In genomic region chr14:113710953-113711352, GRCm38 (mm10) we compare ENCODE assay signal across 30 mouse cellular contexts.
"Had no signal": no experiment of that assay in that cellular context is flagged by ENCODE, and none has a peak within 500 bp of the region (broad histone marks: within the 10 kb centered on the region; RNA-seq: fewer than 3 reads in every experiment).

No protein-coding gene starts in this region.

- ATAC-seq: liver, embryonic 12.5 days; liver, postnatal 0 days; lung, postnatal 0 days; midbrain, embryonic 15.5 days; midbrain, embryonic 16.5 days had no signal

- H3K27me3 ChIP-seq: limb, embryonic 12.5 days; limb, embryonic 13.5 days; limb, embryonic 15.5 days; liver, embryonic 12.5 days; liver, embryonic 13.5 days; liver, embryonic 15.5 days; lung, embryonic 15.5 days; megakaryocyte, embryonic 14.5 days; midbrain, embryonic 12.5 days; midbrain, embryonic 15.5 days; neural tube, embryonic 12.5 days had no signal

- DNase-seq: left cerebral cortex, postnatal 4 days; liver; liver, embryonic 13.5 days; liver, postnatal 0 days; lung, adult 18-20 months; lung, adult 2 months; lung, embryonic 14.5 days; lung, postnatal 10 days; lung, postnatal 14 days; lung, postnatal 36 days; lung, postnatal 4 days; midbrain, embryonic 14.5 days had no signal

- H3K4me1 ChIP-seq: limb, embryonic 10.5 days; limb, embryonic 12.5 days; limb, embryonic 13.5 days; limb, embryonic 15.5 days; liver, embryonic 12.5 days; liver, embryonic 13.5 days; liver, embryonic 15.5 days; lung, embryonic 15.5 days; megakaryocyte, embryonic 14.5 days; midbrain, embryonic 10.5 days; midbrain, embryonic 12.5 days; midbrain, embryonic 15.5 days; neural tube, embryonic 12.5 days had no signal

- H3K4me3 ChIP-seq: limb, embryonic 10.5 days; limb, embryonic 12.5 days; limb, embryonic 13.5 days; limb, embryonic 15.5 days; liver, embryonic 12.5 days; liver, embryonic 13.5 days; liver, embryonic 15.5 days; lung, embryonic 15.5 days; megakaryocyte, embryonic 14.5 days; midbrain, embryonic 10.5 days; midbrain, embryonic 12.5 days; midbrain, embryonic 15.5 days; myocyte; neural tube, embryonic 12.5 days had no signal

- H3K9ac ChIP-seq: limb, embryonic 12.5 days; limb, embryonic 13.5 days; limb, embryonic 15.5 days; liver, embryonic 12.5 days; liver, embryonic 13.5 days; liver, embryonic 14.5 days; liver, embryonic 15.5 days; liver, postnatal 0 days; lung, embryonic 14.5 days; lung, embryonic 15.5 days; midbrain, embryonic 12.5 days; midbrain, embryonic 15.5 days; neural tube, embryonic 12.5 days had no signal

- H3K27ac ChIP-seq: limb, embryonic 10.5 days; limb, embryonic 12.5 days; limb, embryonic 13.5 days; limb, embryonic 15.5 days; liver, embryonic 12.5 days; liver, embryonic 13.5 days; liver, embryonic 14.5 days; liver, embryonic 15.5 days; lung, embryonic 15.5 days; macrophage; midbrain, embryonic 10.5 days; midbrain, embryonic 12.5 days; midbrain, embryonic 15.5 days; neural tube, embryonic 12.5 days had no signal

- H3K4me2 ChIP-seq: limb, embryonic 12.5 days; limb, embryonic 13.5 days; limb, embryonic 15.5 days; liver, embryonic 11.5 days; liver, embryonic 12.5 days; liver, embryonic 13.5 days; liver, embryonic 15.5 days; lung, embryonic 14.5 days; lung, embryonic 15.5 days; midbrain, embryonic 12.5 days; midbrain, embryonic 15.5 days; neural tube, embryonic 12.5 days had no signal

- H3K9me3 ChIP-seq: limb, embryonic 10.5 days; limb, embryonic 12.5 days; limb, embryonic 13.5 days; limb, embryonic 15.5 days; liver, embryonic 12.5 days; liver, embryonic 13.5 days; liver, embryonic 15.5 days; lung, embryonic 15.5 days; megakaryocyte, embryonic 14.5 days; midbrain, embryonic 10.5 days; midbrain, embryonic 12.5 days; midbrain, embryonic 15.5 days; neural tube, embryonic 12.5 days had no signal

- H3K36me3 ChIP-seq: limb, embryonic 10.5 days; limb, embryonic 12.5 days; limb, embryonic 13.5 days; limb, embryonic 15.5 days; liver, embryonic 12.5 days; liver, embryonic 13.5 days; liver, embryonic 15.5 days; lung, embryonic 15.5 days; midbrain, embryonic 10.5 days; midbrain, embryonic 12.5 days; midbrain, embryonic 15.5 days; neural tube, embryonic 12.5 days had no signal
